Mouse (Mus musculus) ES-CJ7 (cell line): Measurements from ENCODE around the gene Olfr548-ps1.

Experiments
- DNase-seq: peaks from one replicate; pipeline ENCODE4 v3.0.0; 2011; ENCODE audit warnings: low read depth, low spot score

The Olfr548-ps1 gene

DNA sequence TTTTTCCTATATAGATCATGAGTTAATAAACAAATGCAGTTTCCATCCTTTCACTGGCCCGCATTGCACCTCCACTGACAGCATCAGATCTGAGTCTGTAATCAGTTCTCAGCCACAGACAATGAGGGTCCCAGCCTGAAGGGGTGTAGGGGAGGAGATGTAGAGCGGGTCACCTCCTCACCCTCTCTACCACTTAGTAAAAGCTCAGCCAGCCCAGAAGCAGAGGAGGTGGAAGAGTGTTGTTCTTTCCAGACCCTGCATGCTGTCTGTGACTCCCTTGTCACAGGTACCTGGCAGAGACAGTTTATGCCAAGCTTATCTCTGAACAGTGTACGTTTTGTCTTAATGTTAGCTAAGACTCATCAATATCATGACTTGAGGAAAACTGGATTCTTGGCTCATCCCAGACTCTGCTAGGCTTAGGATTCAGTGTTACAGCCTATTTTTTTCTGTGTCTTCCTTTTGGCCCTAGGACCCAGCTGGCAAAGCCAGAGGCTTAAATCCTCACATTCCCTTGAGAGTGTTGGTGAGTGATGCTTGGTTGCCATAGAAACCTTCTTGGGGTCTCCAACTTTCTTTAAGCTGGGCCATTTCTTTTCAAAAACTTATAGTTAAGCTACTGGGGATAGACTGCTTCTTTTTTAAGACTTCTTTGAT is 32.6 kb downstream of the Olfr548-ps1 start:
- DNase-seq: no peak

- no peak for DNase-seq
Measured at GRCm38 (mm10) chr7:102575998-102576397, 35.3 kb downstream of the Olfr548-ps1 start.

- no peak for DNase-seq
Measured at GRCm38 (mm10) chr7:102591786-102592185, 51.1 kb downstream of the Olfr548-ps1 start, which contains the start of gene Olfr551. Gene Olfr551 (minus strand): TSS chr7:102591886.
